Mouse (Mus musculus) small intestine, adult 2 months (tissue): ENCODE measurements around the gene Sugct.

ENCODE experiments used
- CTCF ChIP-seq: fragments of 200-500 bp; IDR thresholded peaks from 2 replicates; pipeline ENCODE4 v1.5.1; 2012; ENCODE audit warnings: low read depth, mild to moderate bottlenecking, control low read depth, inconsistent platforms, low read length, moderate library complexity, mixed read lengths; ENCODE audit not compliant: insufficient replicate concordance, insufficient read length; ENCODE audit errors: extremely low read depth
- POLR2A ChIP-seq: fragments of 200-500 bp; IDR thresholded peaks from 2 replicates; pipeline ENCODE4 v1.6.1; 2012; ENCODE audit warnings: low read depth, mild to moderate bottlenecking, control low read depth, inconsistent platforms, low read length, moderate library complexity

DNA sequence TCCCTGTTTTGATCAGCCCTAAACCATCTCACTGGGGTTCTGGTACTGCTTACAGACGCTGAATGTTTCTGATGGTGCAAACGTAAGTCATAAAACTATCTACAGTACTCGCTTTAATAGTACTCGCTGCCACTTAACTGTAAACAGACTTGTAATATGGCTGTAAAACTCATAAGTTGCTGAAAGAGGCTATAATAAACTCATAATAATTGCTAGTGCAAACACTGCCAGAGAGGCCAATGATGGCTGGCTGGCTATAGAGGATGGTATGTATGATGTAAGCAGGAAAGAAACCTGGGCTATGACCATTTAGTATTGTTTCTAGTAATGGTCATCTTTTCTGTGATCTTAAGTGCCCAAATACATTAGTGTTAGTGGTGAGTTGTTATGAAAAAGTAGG lies 873.6 kb downstream of the Sugct start:
- TF ChIP-seq POLR2A (no peak), CTCF (no peak)
